Mouse (Mus musculus) thymus, postnatal 36 days (tissue): ENCODE data around the gene Gm28048.

Source experiments
- DNase-seq, 2 experiments: peaks; one replicate each; pipeline ENCODE4 v3.0.0; 2022; ENCODE audit warnings: mixed read lengths in 2 of 2

Gene Gm28048

GRCm38 (mm10) chr11:22830179-22830611 lies 151.7 kb downstream of the Gm28048 start:
- no peak for DNase-seq

GRCm38 (mm10) chr11:22828988-22829632 lies 152.8 kb downstream of the Gm28048 start:
- DNase-seq, result no peak

GRCm38 (mm10) chr11:22827514-22828080 lies 154.3 kb downstream of the Gm28048 start:
- no peak for DNase-seq

DNA sequence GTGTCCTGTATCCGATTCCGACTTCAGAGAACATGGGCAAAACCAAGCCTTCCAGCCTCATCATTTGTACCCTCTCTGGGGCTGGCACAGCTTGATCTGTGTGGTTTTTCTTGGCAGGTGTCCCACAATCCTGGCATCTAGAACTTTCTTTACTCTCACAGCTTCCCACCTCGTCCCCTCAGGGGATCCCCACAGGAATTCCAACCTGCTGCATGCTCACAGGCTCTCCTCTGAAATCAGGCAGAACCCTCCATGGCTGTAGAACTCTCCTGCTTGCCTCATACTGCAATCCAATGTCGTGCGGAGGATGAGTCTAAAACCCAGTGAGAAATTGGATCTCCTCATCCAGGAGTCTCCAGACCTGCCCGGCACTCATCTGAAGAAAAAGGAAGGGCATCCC lies 155.2 kb downstream of the Gm28048 start:
- DNase-seq, result no peak

GRCm38 (mm10) chr11:22826051-22826450 lies 155.8 kb downstream of the Gm28048 start:
- no peak for DNase-seq

GRCm38 (mm10) chr11:22825548-22825947 lies 156.3 kb downstream of the Gm28048 start:
- no peak for DNase-seq

DNA sequence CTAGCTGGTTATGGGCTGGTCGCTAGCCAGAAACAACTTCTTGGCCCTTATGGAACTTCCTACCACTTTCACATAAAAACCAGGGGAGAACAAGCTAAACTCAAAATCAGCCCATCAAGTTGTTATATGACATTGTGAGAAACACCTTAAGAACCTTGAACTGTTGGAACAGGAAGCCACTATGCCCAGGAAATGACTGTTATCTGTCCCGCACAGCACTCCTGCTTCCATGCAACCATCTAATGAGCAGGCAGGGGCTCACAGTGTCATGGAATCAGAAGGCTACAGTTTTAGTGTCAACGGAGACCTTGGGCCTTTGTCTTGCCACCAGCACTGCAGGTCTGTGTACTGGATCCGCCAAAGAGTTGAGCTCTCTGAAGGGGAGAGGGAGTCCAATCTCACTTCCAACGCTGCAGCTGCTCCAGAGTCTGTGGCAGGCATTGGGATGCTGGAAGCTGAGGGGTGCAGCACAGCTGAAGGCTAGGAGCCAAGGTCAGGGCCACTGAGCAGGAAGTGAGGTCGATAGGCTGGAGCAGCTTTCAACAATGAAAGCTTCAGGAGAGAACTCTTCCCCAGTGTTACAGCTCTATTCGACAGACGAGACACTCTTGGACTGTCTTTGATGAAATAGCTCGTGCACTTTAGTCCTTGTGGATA lies 157.7 kb downstream of the Gm28048 start:
- no peak for DNase-seq

DNA sequence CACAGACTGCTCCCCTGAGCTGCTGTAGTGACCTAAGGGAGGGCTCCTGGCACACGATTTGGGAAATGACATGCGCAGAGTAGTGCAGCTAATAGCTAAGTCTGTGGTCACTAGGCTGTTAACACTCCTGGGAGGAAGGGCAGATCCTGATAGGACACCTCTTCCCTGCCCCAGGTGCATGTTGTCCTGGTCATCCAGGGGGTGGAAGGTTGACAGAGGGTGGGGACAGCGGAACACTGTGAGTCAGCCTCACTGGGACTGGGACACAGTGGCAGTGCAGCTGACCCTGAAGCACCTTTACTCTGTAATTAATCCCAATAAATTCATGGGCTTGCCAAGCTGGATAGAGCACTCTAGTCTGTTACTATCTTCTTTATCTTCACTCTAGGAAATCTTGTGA lies 160.6 kb downstream of the Gm28048 start:
- no peak for DNase-seq

- no peak for DNase-seq
Measured at GRCm38 (mm10) chr11:22818371-22818770, 163.5 kb downstream of the Gm28048 start.

DNA sequence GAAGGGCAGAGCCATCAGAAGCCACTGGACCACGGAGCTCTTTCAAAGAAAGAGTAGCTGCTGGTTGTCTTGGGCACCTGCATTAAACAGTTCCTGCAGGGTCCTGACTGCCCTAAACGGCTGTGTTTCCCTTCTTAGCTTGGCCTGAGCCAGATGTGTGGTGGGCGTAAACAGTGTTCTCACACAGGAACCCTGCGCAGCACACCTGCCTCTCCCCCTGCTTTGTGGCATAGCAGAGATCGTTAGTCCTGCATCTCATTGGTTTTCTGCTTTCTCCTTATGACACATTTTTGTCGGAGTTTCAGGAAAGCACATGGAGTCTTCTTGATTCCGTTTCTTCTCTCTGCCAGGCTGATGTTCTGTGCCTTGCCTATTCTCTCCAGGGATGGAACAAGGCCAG lies 166.0 kb downstream of the Gm28048 start:
- peak; percentile 64 to 80 for DNase-seq

- no peak for DNase-seq
Measured at GRCm38 (mm10) chr11:22815143-22815542, 166.7 kb downstream of the Gm28048 start.

GRCm38 (mm10) chr11:22813921-22814704 lies 167.8 kb downstream of the Gm28048 start:
- peak in 1 of 2 experiments; percentile 35 for DNase-seq

DNA sequence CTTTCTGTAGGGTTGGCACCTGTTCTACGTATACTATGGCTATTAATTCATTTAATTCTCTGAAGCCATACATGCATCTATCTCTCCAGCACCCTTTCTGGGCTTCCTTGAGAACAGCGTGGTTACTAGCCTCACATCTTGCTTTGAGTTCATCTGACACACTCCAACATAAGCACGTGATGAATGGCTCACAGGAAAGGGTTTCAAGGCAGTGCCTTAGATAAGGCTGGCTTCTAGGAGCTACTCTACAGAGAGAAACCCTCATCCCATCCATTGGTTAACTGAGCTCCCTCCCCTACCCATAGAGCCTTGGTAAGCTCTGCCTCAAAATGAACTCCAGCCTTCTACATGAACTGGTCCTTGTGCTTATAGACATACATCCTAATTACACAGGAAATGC lies 168.5 kb downstream of the Gm28048 start:
- DNase-seq, result no peak

DNA sequence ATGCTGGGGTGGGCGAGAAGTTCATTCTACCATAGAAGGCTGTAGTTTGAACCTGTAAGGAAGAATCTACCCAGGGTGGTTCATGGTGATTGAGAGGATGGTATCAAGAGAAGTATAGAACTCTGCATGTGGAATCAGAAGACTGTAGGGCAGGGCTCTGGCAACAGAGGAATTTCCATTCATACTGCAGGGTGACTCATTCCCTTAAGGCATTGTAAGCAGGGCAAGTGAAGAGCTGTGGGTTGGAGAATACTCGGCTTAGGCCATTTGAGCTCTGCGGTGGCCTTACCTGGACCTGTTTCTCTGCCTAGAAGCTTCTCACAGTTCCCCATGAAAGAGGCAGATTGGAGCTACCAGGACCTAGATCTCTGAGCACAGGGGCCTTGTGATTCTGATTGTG lies 170.5 kb downstream of the Gm28048 start:
- DNase-seq, result no peak

GRCm38 (mm10) chr11:22809465-22810096 lies 172.3 kb downstream of the Gm28048 start:
- peak in 1 of 2 experiments; percentile 36 for DNase-seq

DNA sequence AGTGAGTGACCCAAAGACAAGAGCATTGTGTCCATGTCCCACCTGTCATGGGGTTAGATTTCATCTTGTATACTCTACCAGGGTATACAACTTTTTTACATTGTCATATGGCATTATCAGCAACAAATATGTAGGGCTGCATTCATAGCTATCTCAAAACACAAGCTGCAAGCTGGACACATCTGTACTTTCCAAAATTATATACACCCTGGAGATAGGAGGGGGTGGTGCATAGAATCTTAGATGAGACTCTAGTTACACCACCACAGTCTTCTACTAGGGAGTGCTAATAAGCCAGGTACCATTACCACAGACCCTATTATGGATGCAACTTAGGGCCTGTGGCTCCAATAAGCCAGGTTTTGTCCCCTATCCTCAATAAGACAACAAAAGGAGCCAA lies 173.8 kb downstream of the Gm28048 start:
- DNase-seq, result no peak

DNA sequence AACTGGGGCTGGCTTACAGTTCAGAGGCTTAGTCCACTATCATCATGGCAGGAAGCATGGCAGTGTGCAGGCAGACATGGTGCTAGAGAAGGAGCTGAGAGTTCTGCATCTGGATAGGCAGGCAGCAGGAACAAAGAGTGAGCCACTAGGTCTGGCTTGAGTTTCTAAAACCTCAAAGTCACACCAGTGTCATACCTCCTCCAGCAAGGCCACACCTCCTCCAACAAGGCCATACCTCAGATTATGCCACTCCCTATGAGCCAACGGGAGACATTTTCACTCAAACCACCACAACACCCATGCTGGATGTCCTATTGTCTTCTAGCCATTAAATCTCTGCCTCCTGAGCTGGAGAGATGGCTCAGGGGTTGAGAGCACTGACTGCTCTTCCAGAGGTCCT lies 176.7 kb downstream of the Gm28048 start:
- no peak for DNase-seq

DNA sequence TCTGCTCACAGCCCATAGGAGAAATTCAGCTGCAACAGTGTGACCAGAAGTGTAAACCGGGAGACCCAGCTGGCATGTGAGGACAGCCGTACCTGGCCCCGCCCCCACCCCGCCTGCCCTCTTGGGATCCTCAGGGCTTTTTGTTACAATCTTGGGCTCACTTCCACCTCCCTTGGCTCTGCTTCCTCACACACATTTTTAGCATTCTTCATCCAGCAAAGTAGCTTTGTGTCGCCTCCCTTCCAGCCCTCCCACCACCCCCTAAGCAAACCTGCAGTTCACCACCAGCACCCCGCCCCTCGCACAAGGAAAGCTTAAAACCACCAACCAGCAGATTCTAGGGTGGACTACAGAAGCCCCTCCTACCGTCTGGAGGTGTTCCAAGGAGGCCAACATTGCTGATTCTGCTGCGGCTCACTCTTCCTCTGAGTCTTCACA lies 181.9 kb downstream of the Gm28048 start:
- peak in 1 of 2 experiments; percentile 44 for DNase-seq

DNA sequence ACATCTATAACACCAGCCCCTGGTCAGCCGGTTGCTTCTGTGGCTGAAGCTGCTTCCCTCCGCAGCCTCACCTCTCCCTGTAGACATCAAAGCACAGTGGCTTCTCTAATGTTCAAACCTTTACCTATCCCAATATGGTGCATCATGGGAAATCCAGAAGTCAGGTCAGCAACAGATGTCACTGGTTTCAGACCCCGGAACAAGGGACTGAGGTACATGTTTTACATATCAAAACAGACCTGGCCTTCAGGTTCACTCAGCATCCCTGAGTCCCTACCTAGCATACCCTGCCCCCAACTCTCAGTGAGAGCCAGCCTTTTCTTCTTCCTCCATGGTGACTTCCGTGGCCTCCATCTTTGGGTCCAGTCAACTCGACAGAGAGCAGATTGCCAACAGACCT lies 183.0 kb downstream of the Gm28048 start:
- no peak for DNase-seq

- DNase-seq, result no peak
Measured at GRCm38 (mm10) chr11:22794734-22795133, 187.2 kb downstream of the Gm28048 start.

DNA sequence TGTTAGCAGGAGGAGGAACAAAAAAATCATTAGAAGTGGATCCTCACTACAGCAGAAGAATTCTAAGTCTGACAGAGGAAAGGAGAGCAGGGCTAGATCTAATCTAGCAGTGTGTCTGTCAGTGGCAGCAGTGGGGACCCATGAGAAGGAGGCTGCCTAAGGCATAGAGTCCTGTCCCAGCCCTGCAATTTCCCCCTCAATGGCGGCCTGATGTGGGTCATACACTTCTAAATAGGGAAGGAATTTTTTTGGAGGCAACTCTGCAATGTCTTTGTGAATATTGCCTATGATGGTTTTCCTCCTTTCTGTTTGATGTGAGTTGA lies 188.0 kb downstream of the Gm28048 start:
- DNase-seq, result no peak

DNA sequence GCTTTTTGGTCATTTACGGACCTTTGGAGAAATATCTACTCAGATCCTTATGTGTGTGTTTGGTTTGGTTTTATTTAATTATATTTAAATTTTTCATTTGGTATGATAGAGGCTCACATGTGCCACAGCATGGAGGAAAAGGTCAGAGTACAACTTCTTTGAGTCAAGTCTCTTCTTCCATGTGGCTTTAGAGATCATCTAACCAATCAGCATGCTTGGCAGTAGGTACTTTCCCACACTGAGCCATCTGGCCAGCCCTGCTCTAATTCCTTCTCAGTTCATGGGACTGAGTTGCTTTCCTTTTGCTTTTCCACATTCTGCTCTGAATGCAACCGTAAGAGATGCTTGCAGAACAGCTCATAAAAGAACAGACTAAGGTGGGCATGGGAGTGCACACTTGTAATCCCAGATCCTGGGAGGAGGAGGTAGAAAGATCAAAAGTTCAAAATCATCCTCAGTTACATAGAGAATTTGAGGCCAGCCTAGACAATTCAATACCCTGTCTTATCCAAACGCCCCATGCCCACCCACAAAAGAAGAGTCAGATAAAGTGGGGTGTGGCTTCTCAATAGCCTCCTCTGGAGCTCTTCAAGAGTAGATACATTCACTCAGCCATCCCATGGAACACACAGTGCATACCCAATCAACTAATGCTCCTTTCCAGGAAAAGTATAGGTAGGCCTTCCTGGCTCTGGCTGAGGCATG lies 188.6 kb downstream of the Gm28048 start:
- no peak for DNase-seq
